Mouse (Mus musculus) neural tube, embryonic 12.5 days (tissue): Measurements from ENCODE around the gene Fat3. TPM values are rescaled to one million over a fixed set of nuclear protein-coding genes. Genes with fewer than 3 reads are reported as not detected.

Experiments used
- ATAC-seq: fragments of 200-750 bp; cut with Nextera tagmentation; 2 replicates; pipeline ENCODE4 v1.8.0; 2017; ENCODE audit warnings: low read depth, mild to moderate bottlenecking, moderate TSS enrichment, moderate library complexity; ENCODE audit not compliant: low FRiP score
- H3K27ac ChIP-seq: fragments of 300-500 bp; sonication (generic); 2 replicates; pipeline ENCODE4 v1.5.1; 2016
- H3K27me3 ChIP-seq: fragments of 300-500 bp; sonication (generic); replicated peaks from 2 replicates; pipeline ENCODE4 v1.6.1; 2016; ENCODE audit warnings: mild to moderate bottlenecking
- H3K36me3 ChIP-seq: fragments of 300-500 bp; sonication (generic); 2 replicates; pipeline ENCODE4 v1.6.1; 2016; ENCODE audit warnings: mild to moderate bottlenecking
- H3K4me1 ChIP-seq: fragments of 300-500 bp; sonication (generic); 2 replicates; pipeline ENCODE4 v1.6.1; 2016
- H3K4me2 ChIP-seq: fragments of 300-500 bp; sonication (generic); replicated peaks from 2 replicates; pipeline ENCODE4 v1.6.1; 2016; ENCODE audit warnings: mild to moderate bottlenecking
- H3K4me3 ChIP-seq: fragments of 300-500 bp; sonication (generic); 2 replicates; pipeline ENCODE4 v1.5.1; 2016
- H3K9ac ChIP-seq: fragments of 300-500 bp; sonication (generic); 2 replicates; pipeline ENCODE4 v1.6.1; 2016; ENCODE audit warnings: mild to moderate bottlenecking
- H3K9me3 ChIP-seq: fragments of 300-500 bp; sonication (generic); 2 replicates; pipeline ENCODE4 v1.6.1; 2016; ENCODE audit warnings: mild to moderate bottlenecking
- WGBS: fragments of 180-500 bp; shearing (Covaris S2); methylation state at CpG from one replicate; pipeline ENCODE4 v1.1.7; 2016; 5-methylcytosine and 5-hydroxymethylcytosine counted together
- polyA plus RNA-seq: library from polyadenylated mRNA; unstranded; fragments of >200 nt; fragmentation: Nextera tagmentation; extraction: Ambion mirVana; gene quantifications from 2 replicates; pipeline ENCODE4 v1.2.1, GENCODE M21; 2016

Fat3 gene
- polyA plus RNA-seq, 1 experiment from 2014 or later: 12.2 TPM

GRCm38 (mm10) chr9:16344902-16345855, 155.9 kb downstream of the Fat3 start:
- 0 out of 2 replicates have a peak, but pooled peaks have one; percentile 44 for ATAC-seq
- no peaks in the 10 kb centered on the region for H3K36me3 ChIP-seq
- no peak overlapping the region for H3K4me2 ChIP-seq
- no peak overlapping the region for H3K4me3 ChIP-seq
- no peak overlapping the region for H3K9ac ChIP-seq
- H3K9me3 ChIP-seq: no peaks in the 10 kb centered on the region
- H3K27me3 ChIP-seq: no peaks in the 10 kb centered on the region
- WGBS: 65% methylated on average over 11 of the region's 11 CpGs
- no peak overlapping the region for H3K27ac ChIP-seq
- peaks cover 15% of the 10 kb centered on the region; the same call in 1 of the 2 replicates for H3K4me1 ChIP-seq

DNA sequence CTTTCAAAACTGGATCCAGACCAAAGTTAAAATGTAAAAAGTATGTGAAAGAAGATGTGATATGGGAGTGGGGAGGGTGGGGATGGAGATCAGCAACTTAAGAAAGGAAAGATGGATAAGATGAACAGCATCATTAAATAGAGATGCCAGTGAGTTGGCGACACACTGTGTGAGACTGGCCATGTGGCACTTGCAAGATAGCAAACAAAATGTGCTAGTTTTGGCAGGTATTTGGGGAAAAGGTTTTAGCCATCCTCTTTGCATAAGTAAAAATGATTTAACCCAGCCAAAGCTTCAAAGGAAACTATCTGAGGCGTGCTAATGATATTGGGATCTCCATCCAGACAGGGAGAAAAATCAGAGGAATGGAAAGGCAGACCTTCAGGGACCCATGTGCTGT, 157.9 kb downstream of the Fat3 start:
- Histone ChIP-seq H3K36me3 (no peaks in the 10 kb centered on the region), H3K27me3 (no peaks in the 10 kb centered on the region), H3K4me2 (no peak overlapping the region), H3K9me3 (no peaks in the 10 kb centered on the region), H3K27ac (no peak overlapping the region), H3K4me3 (no peak overlapping the region), H3K9ac (no peak overlapping the region), H3K4me1 (peaks cover 15% of the 10 kb centered on the region; the same call in 1 of the 2 replicates)
- no peak for ATAC-seq
- 95% methylated on average over 2 of the region's 2 CpGs for WGBS

DNA sequence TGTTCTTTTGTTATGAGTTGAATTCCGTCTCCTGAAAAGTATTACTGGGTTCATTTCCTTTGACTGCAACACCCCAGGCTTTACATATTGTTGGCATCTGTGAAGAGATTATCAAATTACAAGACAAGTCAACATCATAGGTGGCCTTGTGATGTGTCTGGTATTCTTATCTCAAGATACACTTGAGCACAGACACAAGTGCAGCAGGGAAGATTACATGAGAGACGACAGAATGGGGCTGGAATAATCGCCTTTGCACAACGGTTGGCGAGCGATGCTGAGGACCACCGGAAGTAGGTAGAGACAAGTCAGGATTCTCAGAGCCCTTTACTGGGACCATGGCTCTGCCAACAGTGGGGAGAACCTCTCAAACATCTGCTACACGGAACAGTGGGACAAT, 158.5 kb downstream of the Fat3 start:
- H3K27ac ChIP-seq: no peak overlapping the region
- WGBS: 84% methylated on average over 8 of the region's 8 CpGs
- H3K4me1 ChIP-seq: peaks cover 15% of the 10 kb centered on the region; the same call in 1 of the 2 replicates

DNA sequence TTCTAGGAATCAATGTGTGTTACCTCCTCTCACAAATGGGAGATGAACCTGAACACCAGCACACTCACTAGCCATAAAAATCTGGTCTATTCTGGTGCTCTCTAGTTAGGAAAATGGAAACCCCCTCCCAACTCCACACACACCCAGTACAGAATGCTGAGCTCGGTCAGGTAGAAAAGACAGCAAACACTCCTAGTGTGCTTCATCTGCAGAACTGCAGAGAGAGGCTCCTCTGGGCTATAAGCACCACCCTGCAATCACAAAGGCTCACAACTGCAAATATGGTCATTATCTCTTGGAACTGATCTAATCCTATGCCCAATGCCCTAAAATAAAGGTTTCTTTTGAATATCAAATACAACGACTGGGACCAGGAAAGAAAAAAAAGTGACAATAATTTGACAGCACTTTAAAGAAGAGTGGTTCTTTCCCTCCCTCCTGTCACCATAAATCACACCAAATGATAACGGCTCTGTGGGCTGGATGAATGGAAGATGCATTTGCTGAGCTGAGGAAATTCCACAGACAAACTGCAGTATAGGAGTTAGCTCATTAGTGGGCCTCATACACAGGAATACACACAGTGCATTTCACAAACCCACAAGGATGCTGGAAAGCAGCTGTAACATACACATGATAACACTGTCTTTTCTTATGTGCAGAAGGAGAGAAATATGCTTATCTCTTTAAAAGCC, 170.6 kb downstream of the Fat3 start:
- no peaks in the 10 kb centered on the region for H3K4me1 ChIP-seq
- H3K27ac ChIP-seq: no peak overlapping the region
- H3K9me3 ChIP-seq: no peaks in the 10 kb centered on the region
- H3K9ac ChIP-seq: no peak overlapping the region
- 0 out of 2 replicates have a peak, but pooled peaks have one; percentile 44 for ATAC-seq
- no peak overlapping the region for H3K4me2 ChIP-seq
- H3K27me3 ChIP-seq: no peaks in the 10 kb centered on the region
- no peak overlapping the region for H3K4me3 ChIP-seq
- no peaks in the 10 kb centered on the region for H3K36me3 ChIP-seq
- WGBS: 20% methylated on average over 3 of the region's 3 CpGs

More for the DNA sequence above, 158.5 kb downstream of the Fat3 start:
- ATAC-seq: no peak
- Histone ChIP-seq H3K4me2 (no peak overlapping the region), H3K9ac (no peak overlapping the region), H3K36me3 (no peaks in the 10 kb centered on the region), H3K4me3 (no peak overlapping the region), H3K27me3 (no peaks in the 10 kb centered on the region), H3K9me3 (no peaks in the 10 kb centered on the region)

DNA sequence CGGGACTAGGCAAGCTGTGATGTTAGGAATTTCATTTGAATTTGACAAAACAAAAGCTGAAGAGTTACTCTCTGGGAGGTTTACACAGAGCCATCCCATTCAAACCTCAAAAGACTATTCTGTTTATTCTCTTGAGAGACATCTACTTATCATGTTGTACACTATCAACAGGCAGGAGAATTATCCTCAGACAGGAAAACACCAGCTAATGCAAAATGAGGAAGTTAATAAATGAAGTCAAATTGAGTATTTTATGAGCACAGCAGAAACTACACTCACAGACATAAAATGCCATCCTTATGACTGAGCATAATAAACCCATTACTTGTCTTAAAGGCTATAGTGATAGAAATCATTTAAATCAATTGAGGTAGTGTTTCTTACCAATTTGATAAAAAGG, 182.1 kb downstream of the Fat3 start:
- H3K9ac ChIP-seq: no peak overlapping the region
- ATAC-seq: no peak
- no peak overlapping the region for H3K4me3 ChIP-seq
- H3K4me2 ChIP-seq: no peak overlapping the region
- H3K27me3 ChIP-seq: no peaks in the 10 kb centered on the region
- no peak overlapping the region for H3K27ac ChIP-seq
- 89% methylated on average over 1 of the region's 1 CpGs for WGBS
- H3K9me3 ChIP-seq: no peaks in the 10 kb centered on the region
- no peaks in the 10 kb centered on the region for H3K36me3 ChIP-seq
- H3K4me1 ChIP-seq: no peaks in the 10 kb centered on the region

GRCm38 (mm10) chr9:16312599-16313197, 188.4 kb downstream of the Fat3 start:
- Histone ChIP-seq H3K9ac (no peak overlapping the region), H3K4me2 (no peak overlapping the region), H3K27ac (no peak overlapping the region), H3K9me3 (no peaks in the 10 kb centered on the region), H3K4me3 (no peak overlapping the region), H3K27me3 (no peaks in the 10 kb centered on the region), H3K4me1 (peaks cover 16% of the 10 kb centered on the region), H3K36me3 (no peaks in the 10 kb centered on the region)
- 73% methylated on average over 4 of the region's 4 CpGs for WGBS
- no peak for ATAC-seq

GRCm38 (mm10) chr9:16310855-16311848, 189.9 kb downstream of the Fat3 start:
- no peak overlapping the region for H3K9ac ChIP-seq
- no peak overlapping the region for H3K4me2 ChIP-seq
- peaks cover 16% of the 10 kb centered on the region for H3K4me1 ChIP-seq
- no peaks in the 10 kb centered on the region for H3K9me3 ChIP-seq
- no peaks in the 10 kb centered on the region for H3K27me3 ChIP-seq
- WGBS: 43% methylated on average over 5 of the region's 5 CpGs
- H3K4me3 ChIP-seq: no peak overlapping the region
- ATAC-seq: peak; percentile 69; the same call in 1 of the 2 replicates
- no peak overlapping the region for H3K27ac ChIP-seq
- H3K36me3 ChIP-seq: no peaks in the 10 kb centered on the region

GRCm38 (mm10) chr9:16310305-16310704, 190.8 kb downstream of the Fat3 start:
- no peaks in the 10 kb centered on the region for H3K27me3 ChIP-seq
- ATAC-seq: no peak
- no peak overlapping the region for H3K27ac ChIP-seq
- H3K4me3 ChIP-seq: no peak overlapping the region
- peaks cover 20% of the 10 kb centered on the region for H3K4me1 ChIP-seq
- 84% methylated on average over 4 of the region's 4 CpGs for WGBS
- H3K9me3 ChIP-seq: no peaks in the 10 kb centered on the region
- no peak overlapping the region for H3K9ac ChIP-seq
- H3K4me2 ChIP-seq: no peak overlapping the region
- H3K36me3 ChIP-seq: no peaks in the 10 kb centered on the region

DNA sequence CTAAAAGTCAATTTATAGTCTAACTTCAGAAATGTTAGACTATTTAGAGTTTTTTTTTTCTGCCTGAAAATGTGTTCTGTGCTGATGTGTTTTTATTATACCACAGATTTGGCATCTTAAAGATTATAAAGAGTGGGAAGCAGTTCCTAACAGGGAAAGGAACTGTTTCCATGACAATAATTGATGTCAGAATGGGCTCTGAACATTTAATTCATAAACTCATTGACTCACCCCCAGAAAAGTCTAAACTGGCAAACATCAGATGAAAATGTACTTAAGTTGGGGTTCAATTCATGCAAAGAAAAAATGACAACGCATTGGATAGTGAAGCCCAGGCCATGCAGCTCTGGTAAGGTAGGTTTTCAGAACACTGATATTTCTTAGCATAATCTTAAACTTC, 193.3 kb downstream of the Fat3 start:
- H3K4me2 ChIP-seq: no peak overlapping the region
- ATAC-seq: no peak
- no peak overlapping the region for H3K27ac ChIP-seq
- peaks cover 20% of the 10 kb centered on the region for H3K4me1 ChIP-seq
- H3K36me3 ChIP-seq: no peaks in the 10 kb centered on the region
- H3K4me3 ChIP-seq: no peak overlapping the region
- no peak overlapping the region for H3K9ac ChIP-seq
- 95% methylated on average over 1 of the region's 1 CpGs for WGBS
- no peaks in the 10 kb centered on the region for H3K9me3 ChIP-seq
- H3K27me3 ChIP-seq: no peaks in the 10 kb centered on the region

GRCm38 (mm10) chr9:16306222-16306621, 194.9 kb downstream of the Fat3 start:
- Histone ChIP-seq H3K9me3 (no peaks in the 10 kb centered on the region), H3K4me1 (peaks cover 12% of the 10 kb centered on the region), H3K9ac (no peak overlapping the region), H3K4me2 (no peak overlapping the region), H3K27me3 (no peaks in the 10 kb centered on the region), H3K4me3 (no peak overlapping the region), H3K27ac (no peak overlapping the region), H3K36me3 (no peaks in the 10 kb centered on the region)
- no peak for ATAC-seq

DNA sequence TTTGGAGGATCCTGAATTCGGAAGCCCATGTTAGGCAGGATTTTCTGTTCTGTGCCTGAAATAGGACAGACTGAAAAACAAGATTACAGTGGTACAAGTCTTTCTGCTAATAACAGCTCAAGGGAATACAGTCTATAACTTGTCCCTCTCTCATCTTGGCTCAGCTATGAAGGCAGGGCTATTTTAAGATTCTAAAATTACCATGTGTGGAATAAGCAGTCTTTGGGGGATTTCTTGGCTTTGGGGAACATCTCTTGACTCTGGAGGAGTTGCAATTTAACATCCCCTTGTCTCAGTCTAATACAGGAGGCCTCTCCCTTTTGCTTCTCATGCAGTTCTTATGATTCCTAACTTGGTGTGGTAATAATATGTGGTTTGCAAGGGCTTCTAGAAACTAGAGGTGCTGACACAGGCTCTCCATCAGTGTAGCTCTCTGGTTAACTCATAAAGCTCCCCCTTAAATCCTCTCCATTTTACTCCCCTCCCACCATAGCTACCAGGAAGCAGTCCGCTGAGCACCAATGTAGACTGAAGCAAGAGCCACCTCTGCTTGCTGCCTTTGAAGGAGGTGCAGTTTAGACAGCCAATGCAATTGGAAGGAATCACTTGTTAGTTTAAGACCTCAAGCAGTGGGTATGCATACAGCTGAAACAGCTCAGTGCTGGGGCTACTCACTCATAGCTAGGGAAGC, 195.5 kb downstream of the Fat3 start:
- no peaks in the 10 kb centered on the region for H3K27me3 ChIP-seq
- 87% methylated on average over 2 of the region's 2 CpGs for WGBS
- H3K9me3 ChIP-seq: no peaks in the 10 kb centered on the region
- H3K4me1 ChIP-seq: peaks cover 6% of the 10 kb centered on the region
- H3K9ac ChIP-seq: no peak overlapping the region
- no peak overlapping the region for H3K27ac ChIP-seq
- no peaks in the 10 kb centered on the region for H3K36me3 ChIP-seq
- H3K4me2 ChIP-seq: no peak overlapping the region
- H3K4me3 ChIP-seq: no peak overlapping the region
- no peak for ATAC-seq
